Mouse (Mus musculus): ENCODE data around the gene Itprid2. TPM values are rescaled to one million over a fixed set of nuclear protein-coding genes. Genes with fewer than 3 reads are reported as not detected.

Gene Itprid2
- total RNA-seq, 4 experiments from 2014 or later, result 15.2 to 19.2 (median 17.2) TPM

GRCm38 (mm10) chr2:79647728-79648127, 12.6 kb downstream of the Itprid2 start:
- DNase-seq (ENCODE audit: low spot score in 2 of 2), result no peak

DNA sequence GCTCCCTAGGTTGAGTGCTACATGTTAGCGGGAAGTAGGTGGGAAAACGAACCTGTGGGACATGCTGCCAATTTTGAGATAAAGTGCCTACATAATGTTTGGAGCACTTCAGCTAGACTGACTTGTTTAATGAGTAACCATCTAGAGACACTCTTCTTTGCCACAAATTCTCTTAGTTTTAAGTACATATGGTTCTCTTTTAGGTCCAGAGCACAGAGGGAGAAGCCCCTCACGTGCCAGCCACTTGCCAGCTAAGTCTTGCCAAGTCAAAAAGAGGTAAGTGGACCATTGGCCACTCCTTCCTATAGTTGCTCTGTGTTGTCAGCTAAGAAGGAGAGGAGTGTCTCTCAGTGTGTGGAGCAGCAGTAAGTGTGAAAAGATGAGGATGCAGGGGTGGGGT, 16.0 kb downstream of the Itprid2 start:
- DNase-seq (ENCODE audit: low spot score in 2 of 2), result no peak

- no peak for DNase-seq (ENCODE audit: low spot score in 2 of 2)
Measured at GRCm38 (mm10) chr2:79651701-79652100, 16.5 kb downstream of the Itprid2 start.

- no peak for DNase-seq (ENCODE audit: low spot score in 2 of 2)
Measured at GRCm38 (mm10) chr2:79652502-79652901, 17.4 kb downstream of the Itprid2 start.

- DNase-seq (ENCODE audit: low spot score in 2 of 2), result no peak
Measured at GRCm38 (mm10) chr2:79653093-79653808, 18.1 kb downstream of the Itprid2 start.

DNA sequence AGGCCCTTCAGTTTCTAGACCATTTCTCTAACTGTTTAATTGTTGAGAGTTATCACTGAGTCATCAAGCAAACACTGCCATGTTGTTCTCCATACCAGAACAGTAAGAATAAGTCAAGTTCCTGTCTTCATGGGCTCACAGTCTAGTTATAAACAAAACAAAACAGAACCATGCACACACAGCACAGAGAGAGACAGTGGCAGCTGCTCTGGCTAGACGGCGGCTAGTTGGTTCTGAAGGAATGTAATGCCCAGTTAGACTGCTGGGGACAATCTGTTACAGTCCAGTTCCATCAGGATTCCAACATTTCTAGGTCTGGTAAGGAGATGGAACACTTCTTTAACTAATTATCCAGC, 18.6 kb downstream of the Itprid2 start:
- no peak for DNase-seq (ENCODE audit: low spot score in 2 of 2)

GRCm38 (mm10) chr2:79657062-79657461, 21.9 kb downstream of the Itprid2 start:
- no peak for DNase-seq (ENCODE audit: low spot score in 2 of 2)

DNA sequence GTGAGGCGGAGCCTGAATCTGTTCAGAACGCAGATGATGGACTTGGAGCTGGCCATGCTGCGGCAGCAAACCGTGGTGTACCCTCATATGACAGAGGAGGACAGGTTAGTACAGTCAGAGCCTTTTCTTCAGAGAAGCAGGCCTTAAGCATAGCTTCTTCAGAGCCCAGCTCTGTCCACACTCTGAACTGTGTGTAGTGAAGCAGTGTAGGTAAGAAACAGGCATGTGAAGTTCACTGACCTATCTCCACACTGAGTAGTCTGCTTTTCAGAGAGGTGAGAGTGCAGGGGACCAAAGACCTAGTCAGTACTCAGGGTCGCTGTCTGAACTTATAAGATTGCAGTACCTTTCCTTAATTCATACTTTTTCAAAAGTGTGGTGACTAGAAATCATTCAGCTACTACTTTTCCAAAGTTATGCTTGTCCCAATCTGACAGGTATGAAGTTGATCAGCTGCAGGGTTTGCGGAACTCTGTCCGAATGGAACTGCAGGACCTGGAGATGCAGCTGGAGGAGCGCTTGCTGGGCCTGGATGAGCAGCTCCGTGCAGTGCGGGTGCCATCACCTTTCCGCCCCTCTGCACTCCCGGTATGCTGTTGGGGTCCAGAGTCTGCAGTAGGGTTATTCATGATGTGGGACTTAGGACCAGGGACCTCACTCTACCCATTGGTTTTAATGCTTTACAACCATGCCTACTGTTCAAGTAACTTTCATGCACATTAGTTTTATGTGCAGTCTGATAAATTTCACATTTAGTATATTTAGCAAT, 25.4 kb downstream of the Itprid2 start:
- DNase-seq (ENCODE audit: low spot score in 2 of 2), result no peak

GRCm38 (mm10) chr2:79661486-79662104, 26.4 kb downstream of the Itprid2 start:
- DNase-seq (ENCODE audit: low spot score in 2 of 2), result no peak

DNA sequence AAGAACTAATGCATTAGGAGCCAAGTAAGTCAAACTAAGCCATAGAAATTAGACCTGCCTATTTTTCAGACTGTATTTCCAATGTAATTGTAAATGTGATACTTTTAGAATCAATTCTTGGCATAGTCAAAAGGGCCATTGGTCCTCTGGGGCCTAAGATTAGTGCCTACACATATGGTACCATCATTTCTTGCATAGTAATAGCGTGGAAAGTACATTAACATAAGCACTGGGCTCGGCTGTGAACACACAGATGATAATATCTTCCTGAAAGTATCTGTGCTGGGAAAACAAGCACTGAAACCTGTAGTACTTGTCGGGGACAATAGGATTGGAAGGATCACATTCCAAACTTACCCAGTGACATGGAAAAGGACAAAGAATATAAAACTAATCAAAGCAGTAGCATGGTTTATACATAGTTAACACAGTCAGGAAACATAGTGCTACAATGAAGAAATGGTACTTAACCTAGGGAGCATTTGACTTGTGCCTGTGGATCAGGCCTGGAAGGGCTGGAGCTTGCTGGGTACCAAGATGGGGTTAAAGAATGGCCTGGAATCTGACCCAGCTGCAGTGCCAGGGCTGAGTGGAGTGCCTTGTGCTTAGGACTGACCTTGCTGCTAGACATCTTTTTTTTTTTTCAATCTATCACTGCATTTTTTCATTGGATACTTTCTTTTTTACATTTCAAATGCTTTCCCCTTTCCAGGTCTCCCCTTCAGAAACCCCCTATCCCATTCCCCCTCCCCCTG, 29.6 kb downstream of the Itprid2 start:
- no peak for DNase-seq (ENCODE audit: low spot score in 2 of 2)

DNA sequence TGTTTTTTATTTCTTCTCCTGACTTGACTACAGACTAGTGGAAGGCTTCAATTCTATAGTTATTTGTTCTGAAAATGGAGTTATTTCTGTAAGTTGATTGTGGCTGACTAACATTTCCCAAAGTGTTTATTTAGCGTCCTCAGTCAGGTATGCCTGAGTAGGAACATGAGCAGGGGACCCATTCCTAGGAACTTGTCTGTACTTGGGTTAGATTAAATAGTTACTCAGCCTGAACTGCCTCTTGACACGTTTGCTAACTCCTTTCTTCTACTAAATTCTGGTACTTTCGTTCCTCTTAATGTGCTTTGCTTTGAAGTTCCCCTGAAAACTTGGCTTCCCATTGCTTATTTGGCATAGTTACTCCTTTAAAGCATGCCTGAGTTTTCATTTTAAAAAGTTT, 30.3 kb downstream of the Itprid2 start:
- no peak for DNase-seq (ENCODE audit: low spot score in 2 of 2)

DNA sequence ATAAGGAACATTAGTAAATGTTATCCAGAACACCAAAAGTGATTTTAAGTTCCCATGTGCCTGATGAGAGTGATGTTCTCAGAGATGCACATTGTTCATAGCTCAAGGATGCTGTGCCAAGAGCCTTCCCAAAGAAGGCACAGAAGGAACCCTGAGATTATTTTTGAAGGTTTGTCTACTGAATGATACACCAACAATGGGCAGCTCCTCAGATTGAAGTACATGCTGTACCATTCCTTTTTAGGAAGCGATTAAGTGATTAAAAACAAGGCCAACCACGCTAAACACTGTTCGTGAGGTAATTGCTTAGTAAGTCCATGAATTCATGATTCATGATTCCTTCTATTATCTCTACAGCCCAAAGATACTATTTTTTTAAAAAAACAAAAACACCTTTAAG, 40.1 kb downstream of the Itprid2 start:
- DNase-seq (ENCODE audit: low spot score in 2 of 2), result no peak

- DNase-seq (ENCODE audit: low spot score in 2 of 2), result no peak
Measured at GRCm38 (mm10) chr2:79677663-79678257, 42.6 kb downstream of the Itprid2 start.

DNA sequence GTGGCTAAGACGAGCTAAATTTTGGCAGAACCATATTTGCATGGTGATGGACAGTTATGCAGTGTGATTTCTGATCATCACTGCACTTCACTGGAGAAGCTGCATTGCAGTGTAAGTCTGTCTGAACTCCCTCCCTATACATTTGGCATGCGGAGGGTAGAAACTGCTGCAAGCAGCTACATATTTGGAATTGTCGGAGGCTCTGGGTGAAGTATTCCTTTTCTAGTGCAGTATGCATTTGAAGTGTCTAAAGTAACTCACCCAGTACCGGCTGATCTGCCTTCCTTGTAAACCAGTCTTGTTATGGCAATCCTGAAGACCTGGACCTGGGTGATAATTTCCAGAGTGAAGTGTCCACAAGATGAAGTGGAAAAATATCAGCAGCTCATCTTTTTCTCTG, 46.5 kb downstream of the Itprid2 start:
- DNase-seq (ENCODE audit: low spot score in 2 of 2), result no peak

DNA sequence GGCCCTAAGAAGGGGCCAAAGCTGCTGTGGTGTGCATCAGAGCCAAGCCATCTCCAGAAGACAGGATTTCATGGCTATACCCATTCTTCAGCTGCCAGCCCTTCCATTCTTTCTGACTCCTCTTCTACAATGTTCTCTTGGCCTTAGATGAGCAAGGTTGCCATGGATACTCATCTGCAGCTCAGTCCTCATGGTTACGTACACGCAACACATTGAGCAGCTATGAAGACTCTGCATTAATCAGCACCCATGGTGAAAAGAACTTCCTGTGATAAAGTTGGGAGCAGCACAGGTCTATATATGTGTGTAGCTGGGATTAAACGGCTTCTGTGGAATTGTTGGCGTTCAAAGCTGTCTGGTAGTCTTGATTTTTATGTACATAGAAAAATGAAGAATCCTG, 48.1 kb downstream of the Itprid2 start:
- no peak for DNase-seq (ENCODE audit: low spot score in 2 of 2)

GRCm38 (mm10) chr2:79690838-79691237, 55.7 kb downstream of the Itprid2 start:
- no peak for DNase-seq (ENCODE audit: low spot score in 2 of 2)

DNA sequence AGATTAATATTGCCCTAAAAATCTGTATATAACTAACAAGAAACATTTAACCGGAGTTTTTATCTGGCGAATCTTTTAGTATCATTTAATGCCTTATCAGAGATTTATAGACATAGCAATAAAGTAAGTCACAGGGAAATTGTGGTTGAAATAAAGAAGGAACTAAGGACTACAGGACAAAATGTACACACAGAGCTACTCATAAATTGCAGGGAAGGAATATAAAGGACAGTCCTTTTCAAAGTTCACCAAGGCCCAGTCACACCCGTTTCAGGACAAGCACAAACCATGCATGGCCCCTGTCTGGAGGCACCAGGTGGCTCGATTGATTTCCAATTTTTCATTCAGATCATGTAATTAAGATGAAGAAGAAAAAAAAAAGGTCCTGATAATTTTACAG, 60.0 kb downstream of the Itprid2 start:
- no peak for DNase-seq (ENCODE audit: low spot score in 2 of 2)

DNA sequence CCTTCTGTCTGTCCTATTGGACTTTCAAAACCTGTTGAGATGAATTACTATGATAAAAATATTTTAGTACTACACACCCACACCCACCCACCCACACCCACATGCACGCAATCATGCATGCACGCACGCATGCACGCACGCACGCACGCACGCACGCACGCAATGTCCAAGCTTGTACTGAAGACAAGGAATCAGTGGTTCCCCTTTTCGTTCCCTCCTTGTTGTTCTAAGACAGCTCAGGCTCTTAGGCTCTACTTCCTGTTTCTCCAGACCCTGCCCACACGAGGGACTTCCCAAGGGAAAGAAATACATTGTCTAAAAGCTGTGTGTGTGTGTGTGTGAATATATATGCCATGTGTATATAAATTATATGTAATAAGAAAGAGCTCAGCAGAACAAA, 60.8 kb downstream of the Itprid2 start:
- DNase-seq (ENCODE audit: low spot score in 2 of 2), result no peak

GRCm38 (mm10) chr2:79696478-79697230, 61.5 kb downstream of the Itprid2 start:
- no peak for DNase-seq (ENCODE audit: low spot score in 2 of 2)

GRCm38 (mm10) chr2:79698166-79698565, 63.0 kb downstream of the Itprid2 start:
- no peak for DNase-seq (ENCODE audit: low spot score in 2 of 2)

- DNase-seq (ENCODE audit: low spot score in 2 of 2), result no peak
Measured at GRCm38 (mm10) chr2:79704773-79705172, 69.6 kb downstream of the Itprid2 start.

Measured in gastrocnemius, adult 8-10 months (tissue).